28 mouse cellular contexts compared by ENCODE assay signal in the genomic region with DNA sequence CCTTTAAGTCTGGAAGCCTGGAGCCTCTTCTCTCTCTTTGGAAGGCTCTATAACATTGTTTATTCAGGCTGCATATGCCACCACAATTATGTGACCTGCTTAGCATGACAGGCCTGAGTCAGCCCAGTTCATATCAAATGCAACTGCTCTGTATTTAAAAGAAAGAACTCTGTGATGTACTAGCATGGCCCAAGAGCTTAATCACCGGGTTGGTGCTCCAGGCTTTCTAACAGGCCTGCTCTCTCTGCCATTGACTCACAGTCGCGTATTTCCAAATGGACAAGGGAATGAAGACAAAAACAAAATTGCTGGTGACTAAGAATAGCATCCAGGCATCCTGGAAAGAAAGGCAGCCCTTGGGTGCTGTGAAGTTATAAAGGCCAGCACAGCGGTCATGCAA. TPM values are rescaled to one million over a fixed set of nuclear protein-coding genes. Genes with fewer than 3 reads are reported as not detected.
"Had no signal": no experiment of that assay in that cellular context is flagged by ENCODE, and none has a peak within 500 bp of the region (broad histone marks: within the 10 kb centered on the region; RNA-seq: fewer than 3 reads in every experiment).

No protein-coding gene starts in this region.

- H3K27me3 ChIP-seq: heart, embryonic 13.5 days; heart, embryonic 15.5 days; hindbrain, embryonic 13.5 days; intestine, embryonic 15.5 days; kidney, embryonic 15.5 days; limb, embryonic 13.5 days; limb, embryonic 15.5 days; liver, embryonic 12.5 days had no signal

- H3K4me3 ChIP-seq: heart, adult 2 months; heart, embryonic 13.5 days; heart, embryonic 15.5 days; hindbrain, embryonic 13.5 days; intestine, embryonic 15.5 days; kidney, embryonic 15.5 days; layer of hippocampus, adult 2 months; left cerebral cortex, adult 2 months; limb, embryonic 13.5 days; limb, embryonic 15.5 days; liver, embryonic 12.5 days had no signal

- H3K4me2 ChIP-seq: heart, embryonic 11.5 days; heart, embryonic 13.5 days; heart, embryonic 15.5 days; hindbrain, embryonic 13.5 days; intestine, embryonic 15.5 days; kidney, embryonic 15.5 days; limb, embryonic 13.5 days; limb, embryonic 15.5 days; liver, embryonic 12.5 days had no signal

- ATAC-seq: hindbrain, embryonic 16.5 days; inflammation-experienced regulatory T-cells, adult 6 months; intestine, embryonic 15.5 days; intestine, postnatal 0 days; liver, embryonic 12.5 days had no signal

- H3K27ac ChIP-seq: heart, adult 2 months; heart, embryonic 13.5 days; heart, embryonic 15.5 days; hindbrain, embryonic 13.5 days; intestine, embryonic 15.5 days; kidney, embryonic 15.5 days; kidney, postnatal 0 days; layer of hippocampus, adult 2 months; left cerebral cortex, adult 2 months; limb, embryonic 13.5 days; limb, embryonic 15.5 days; liver, embryonic 12.5 days; liver, embryonic 14.5 days had no signal

- H3K9ac ChIP-seq: heart, embryonic 13.5 days; heart, embryonic 15.5 days; hindbrain, embryonic 13.5 days; intestine, embryonic 15.5 days; kidney, embryonic 15.5 days; limb, embryonic 13.5 days; limb, embryonic 15.5 days; liver, embryonic 12.5 days; liver, embryonic 14.5 days had no signal

- DNase-seq: gastrocnemius, postnatal 14 days; gastrocnemius, postnatal 36 days; heart, adult 11 months; heart, adult 2 months; heart, postnatal 14 days; heart, postnatal 36 days; kidney, adult 18-20 months; kidney, adult 9 months; kidney, postnatal 14 days; kidney, postnatal 36 days; left cerebral cortex, postnatal 4 days had no signal

- H3K9me3 ChIP-seq: heart, embryonic 13.5 days; heart, embryonic 15.5 days; hindbrain, embryonic 13.5 days; intestine, embryonic 15.5 days; kidney, embryonic 15.5 days; limb, embryonic 13.5 days; limb, embryonic 15.5 days; liver, embryonic 12.5 days had no signal

- H3K36me3 ChIP-seq: heart, embryonic 13.5 days; heart, embryonic 15.5 days; hindbrain, embryonic 13.5 days; intestine, embryonic 15.5 days; kidney, embryonic 15.5 days; limb, embryonic 13.5 days; limb, embryonic 15.5 days; liver, embryonic 12.5 days had no signal

- H3K4me1 ChIP-seq: heart, embryonic 13.5 days; heart, embryonic 15.5 days; intestine, embryonic 15.5 days; kidney, embryonic 15.5 days; limb, embryonic 13.5 days; limb, embryonic 15.5 days; liver, embryonic 12.5 days had no signal

RNA-seq across cellular contexts. Expression of a gene that starts 56.1 kb away (rescaled TPM):
- polyA plus RNA-seq: heart, adult 2 months; inflammation-experienced regulatory T-cells, adult 6 months; liver, adult 2 months had no signal
